ENCODE assay signal across 21 mouse cellular contexts in genomic region chr2:102822036-102822435, GRCm38 (mm10).
DNase-seq lines count a peak whose midpoint lies in the region; ATAC-seq lines count a peak whose summit lies in the region.
"Had no signal": no experiment of that assay in that cellular context is flagged by ENCODE, and none has a peak within 500 bp of the region (broad histone marks: within the 10 kb centered on the region; RNA-seq: fewer than 3 reads in every experiment).

No protein-coding gene starts in this region.

- DNase-seq in heart, adult 11 months = peak; percentile 79
- no peak for DNase-seq in heart, embryonic 10.5 days (ENCODE audit: low spot score)
- DNase-seq in NIH3T3 (ENCODE audit: low read depth) = peak; percentile 30
- peak; percentile 35 to 52 for DNase-seq in layer of hippocampus, adult 8-10 months (ENCODE audit: low spot score in 2 of 2)
- peak; percentile 57 to 60 for DNase-seq in right cerebral cortex, postnatal 10 days (ENCODE audit: low spot score in 2 of 2)
- DNase-seq in midbrain, embryonic 14.5 days = no peak
- DNase-seq: adrenal gland, postnatal 10 days; cerebellum, adult 11 months; heart, postnatal 14 days; kidney, adult 18-20 months; kidney, postnatal 10 days; liver, postnatal 0 days; lung, postnatal 10 days; thymus, postnatal 36 days had no signal

- no peak overlapping the region for H3K4me3 ChIP-seq in heart, embryonic 10.5 days
- H3K4me3 ChIP-seq in midbrain, embryonic 14.5 days (replicated peaks; ENCODE audit: low read depth, low read length) = no peak overlapping the region
- H3K4me3 ChIP-seq: forebrain, embryonic 12.5 days; heart, embryonic 12.5 days; hindbrain, embryonic 12.5 days; limb, embryonic 15.5 days; midbrain, embryonic 13.5 days had no signal

- H3K36me3 ChIP-seq in heart, embryonic 10.5 days = peaks cover 36% of the 10 kb centered on the region
- no peaks in the 10 kb centered on the region for H3K36me3 ChIP-seq in midbrain, embryonic 14.5 days (ENCODE audit: control insufficient read depth, insufficient read depth, low read length)
- H3K36me3 ChIP-seq: forebrain, embryonic 12.5 days; hindbrain, embryonic 12.5 days; midbrain, embryonic 13.5 days had no signal

- ATAC-seq in midbrain, embryonic 14.5 days (ENCODE audit: low FRiP score, low TSS enrichment) = no peak
- ATAC-seq in megakaryocyte-erythroid progenitor cell, adult 5-6 weeks (replicated peaks; ENCODE audit: low FRiP score, low TSS enrichment, poor library complexity, severe bottlenecking) = no peak
- ATAC-seq: liver, postnatal 0 days; midbrain, embryonic 13.5 days; Patski had no signal

- H3K4me2 ChIP-seq in midbrain, embryonic 14.5 days (ENCODE audit: low read length) = no peak overlapping the region
- H3K4me2 ChIP-seq: forebrain, embryonic 12.5 days; heart, embryonic 12.5 days; hindbrain, embryonic 12.5 days; limb, embryonic 15.5 days; midbrain, embryonic 13.5 days had no signal

- no peaks in the 10 kb centered on the region for H3K27me3 ChIP-seq in heart, embryonic 10.5 days (ENCODE audit: insufficient read depth, poor library complexity, severe bottlenecking)
- H3K27me3 ChIP-seq in midbrain, embryonic 14.5 days (ENCODE audit: control insufficient read depth, insufficient read depth, low read length) = no peaks in the 10 kb centered on the region
- H3K27me3 ChIP-seq: forebrain, embryonic 12.5 days; heart, embryonic 12.5 days; hindbrain, embryonic 12.5 days; limb, embryonic 15.5 days; midbrain, embryonic 13.5 days; Patski had no signal

- H3K4me1 ChIP-seq in heart, embryonic 10.5 days = no peaks in the 10 kb centered on the region
- peaks cover 6% of the 10 kb centered on the region for H3K4me1 ChIP-seq in midbrain, embryonic 14.5 days (ENCODE audit: control insufficient read depth, insufficient read depth, low read length)
- H3K4me1 ChIP-seq: heart, embryonic 12.5 days had no signal

- H3K27ac ChIP-seq in heart, embryonic 10.5 days = no peak overlapping the region
- no peak overlapping the region for H3K27ac ChIP-seq in midbrain, embryonic 14.5 days (replicated peaks; ENCODE audit: low read depth, low read length)
- H3K27ac ChIP-seq: forebrain, embryonic 12.5 days; hindbrain, embryonic 12.5 days; limb, embryonic 15.5 days; midbrain, embryonic 13.5 days had no signal

- H3K9ac ChIP-seq in midbrain, embryonic 14.5 days (replicated peaks; ENCODE audit: low read length) = no peak overlapping the region
- H3K9ac ChIP-seq: forebrain, embryonic 12.5 days; heart, embryonic 12.5 days; hindbrain, embryonic 12.5 days; limb, embryonic 15.5 days; liver, postnatal 0 days; midbrain, embryonic 13.5 days had no signal

- WGBS in heart, embryonic 10.5 days = 92% methylated on average over 6 of the region's 6 CpGs
- WGBS in midbrain, embryonic 14.5 days = 94% methylated on average over 6 of the region's 6 CpGs

- no peaks in the 10 kb centered on the region for H3K9me3 ChIP-seq in heart, embryonic 10.5 days
- no peaks in the 10 kb centered on the region for H3K9me3 ChIP-seq in midbrain, embryonic 14.5 days (ENCODE audit: control insufficient read depth, low read length)
- H3K9me3 ChIP-seq: forebrain, embryonic 12.5 days; heart, embryonic 12.5 days; hindbrain, embryonic 12.5 days; limb, embryonic 15.5 days; midbrain, embryonic 13.5 days had no signal

Comparison
In these comparisons a context has a peak if more than half of its experiments do, and no peak if none do; other contexts are left out.
1. DNase-seq: peak in heart, adult 11 months (single experiment), NIH3T3 (single experiment), layer of hippocampus, adult 8-10 months (2 of 2) and right cerebral cortex, postnatal 10 days (2 of 2); none in heart, embryonic 10.5 days (single experiment) and midbrain, embryonic 14.5 days (single experiment).